Mouse (Mus musculus) ES-Bruce4 (cell line): ENCODE results near the gene Rpl13.

Source experiments
- CTCF ChIP-seq: IDR thresholded peaks from one replicate; pipeline ENCODE4 v1.8.1; 2011; ENCODE audit warnings: low read depth, low read length
- EP300 ChIP-seq: IDR thresholded peaks from 2 replicates; pipeline ENCODE4 v1.6.1; 2011; ENCODE audit warnings: low read depth, low read length; ENCODE audit not compliant: insufficient read depth
- POLR2A ChIP-seq: IDR thresholded peaks from one replicate; pipeline ENCODE4 v1.8.1; 2011; ENCODE audit warnings: low read length; ENCODE audit not compliant: insufficient read depth

DNA sequence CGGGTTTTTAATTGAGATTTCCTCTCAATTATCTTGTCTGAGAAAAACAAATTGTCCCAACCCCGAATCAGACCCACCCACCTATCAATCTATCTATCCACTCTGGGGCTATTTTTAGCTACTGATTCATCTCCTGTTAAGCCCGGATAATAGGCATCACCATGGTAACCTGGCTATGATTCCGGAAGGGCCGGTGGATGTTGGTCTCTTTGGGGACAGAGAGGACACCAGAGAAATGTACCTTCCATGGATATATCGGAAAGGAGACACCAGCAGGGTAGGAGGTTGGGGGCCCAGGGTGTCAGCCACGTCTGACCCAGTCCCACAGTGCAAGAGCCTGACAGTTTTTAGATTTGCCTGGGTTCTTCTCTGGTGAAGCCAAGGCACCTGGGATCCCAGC, 33.3 kb downstream of the Rpl13 start:
- no peak for TF ChIP-seq CTCF
- TF ChIP-seq POLR2A: no peak
- no peak for TF ChIP-seq EP300
